Mouse (Mus musculus) lung, adult 18-20 months (tissue): ENCODE results near the gene Dll4.

ENCODE experiments used
- DNase-seq, 2 experiments: peaks; one replicate each; pipeline ENCODE4 v3.0.0; 2022; ENCODE audit warnings: mixed read lengths in 2 of 2

Dll4 gene

GRCm38 (mm10) chr2:119335535-119335934 is 10.0 kb downstream of the Dll4 start:
- DNase-seq: no peak

- no peak for DNase-seq
Observed at GRCm38 (mm10) chr2:119336002-119336401, 10.4 kb downstream of the Dll4 start.

GRCm38 (mm10) chr2:119336470-119336869 is 10.9 kb downstream of the Dll4 start:
- DNase-seq: peak in 1 of 2 experiments; percentile 57

- DNase-seq: peak; percentile 92 to 94
Observed at GRCm38 (mm10) chr2:119337425-119338265, 12.1 kb downstream of the Dll4 start.

- no peak for DNase-seq
Observed at GRCm38 (mm10) chr2:119344537-119345138, 19.1 kb downstream of the Dll4 start.

- DNase-seq: peak; percentile 95 to 97
Observed at GRCm38 (mm10) chr2:119350555-119351486, 25.2 kb downstream of the Dll4 start, which contains the start of gene Chac1. Gene Chac1 (plus strand): TSS chr2:119351229.

- no peak for DNase-seq
Observed at GRCm38 (mm10) chr2:119353707-119354106, 28.1 kb downstream of the Dll4 start.

GRCm38 (mm10) chr2:119355089-119355488 is 29.5 kb downstream of the Dll4 start:
- DNase-seq: no peak

GRCm38 (mm10) chr2:119355651-119356050 is 30.1 kb downstream of the Dll4 start:
- no peak for DNase-seq

GRCm38 (mm10) chr2:119356310-119356709 is 30.7 kb downstream of the Dll4 start:
- no peak for DNase-seq

GRCm38 (mm10) chr2:119356805-119357204 is 31.2 kb downstream of the Dll4 start:
- DNase-seq: no peak

GRCm38 (mm10) chr2:119358249-119358648 is 32.7 kb downstream of the Dll4 start:
- DNase-seq: no peak

GRCm38 (mm10) chr2:119359721-119360291 is 34.2 kb downstream of the Dll4 start:
- DNase-seq: no peak

GRCm38 (mm10) chr2:119364969-119365368 is 39.4 kb downstream of the Dll4 start:
- no peak for DNase-seq

GRCm38 (mm10) chr2:119367346-119367745 is 41.8 kb downstream of the Dll4 start:
- DNase-seq: no peak

GRCm38 (mm10) chr2:119370116-119370515 is 44.5 kb downstream of the Dll4 start:
- no peak for DNase-seq

GRCm38 (mm10) chr2:119377286-119377685 is 51.7 kb downstream of the Dll4 start:
- DNase-seq: peak in 1 of 2 experiments; percentile 41

GRCm38 (mm10) chr2:119377826-119378225 is 52.2 kb downstream of the Dll4 start:
- no peak for DNase-seq

GRCm38 (mm10) chr2:119379455-119379854 is 53.9 kb downstream of the Dll4 start:
- DNase-seq: no peak
